Mouse (Mus musculus): Measurements from ENCODE around the gene Ttc25.

DNA sequence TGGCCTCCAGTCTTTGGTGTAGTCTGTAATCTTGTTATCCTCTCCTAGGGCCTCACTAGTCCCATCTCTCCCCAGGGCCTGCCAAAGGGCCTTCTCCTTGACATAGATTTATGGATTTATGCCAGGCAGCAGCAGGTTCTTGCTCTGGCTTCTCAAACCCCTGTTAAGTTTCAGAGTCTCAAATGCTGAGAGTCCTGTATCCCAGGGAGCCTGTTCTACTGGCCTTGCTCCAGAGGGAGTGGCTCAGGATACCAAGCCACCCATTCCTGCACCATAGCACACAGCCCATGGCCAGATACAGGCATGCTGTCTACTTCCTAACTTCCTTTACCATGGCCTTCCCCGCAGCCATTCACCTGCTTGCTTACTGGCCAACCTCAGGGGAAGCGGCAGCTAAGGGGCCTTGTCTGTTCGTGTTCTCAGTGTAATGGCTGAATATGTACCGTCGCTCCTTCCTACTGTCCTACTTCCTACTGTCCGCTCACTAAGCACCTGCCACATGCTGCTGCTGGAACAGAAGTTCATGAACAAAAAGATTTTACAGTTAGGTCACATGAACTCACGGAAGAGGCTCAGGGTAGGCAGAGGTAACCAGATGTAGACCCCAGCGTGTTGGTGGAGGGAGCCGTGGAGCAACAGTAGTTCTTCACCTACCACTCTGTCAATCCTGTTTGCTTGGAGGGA lies 33.9 kb downstream of the Ttc25 start:
- TF ChIP-seq EP300 (optimal IDR thresholded peaks at IDR 0.05) (no peak), CTCF (IDR thresholded peaks at IDR 0.05; ENCODE audit: low read depth) (no peak)

Data from stomach, postnatal 0 days (tissue).